Mouse (Mus musculus) yolk sac, embryonic 10.5 days (tissue): ENCODE results near the gene Npas2.

Experiments used
- DNase-seq: peaks from one replicate; pipeline ENCODE4 v3.0.0-alpha.2; 2017; ENCODE audit warnings: low spot score

Npas2 gene

DNA sequence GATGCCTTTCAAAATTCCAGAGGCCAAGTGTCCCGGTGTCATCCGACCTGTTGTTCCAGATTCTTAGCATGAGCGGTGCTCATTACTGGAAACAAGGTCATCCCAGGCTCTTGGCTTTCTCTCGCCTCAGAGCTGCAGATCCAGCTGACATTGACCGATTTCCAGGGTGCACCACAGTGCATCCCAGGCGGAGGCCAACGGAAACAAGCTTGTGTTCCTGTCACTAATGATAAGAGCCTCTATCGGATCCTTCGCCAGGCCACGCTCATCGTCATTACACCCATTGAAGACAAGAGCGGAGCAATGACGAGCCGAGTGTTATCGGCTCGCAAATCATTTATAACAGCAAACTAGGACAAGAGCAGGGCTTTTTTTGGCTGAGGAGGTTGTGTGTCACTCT lies 91.3 kb downstream of the Npas2 start:
- no peak for DNase-seq

DNA sequence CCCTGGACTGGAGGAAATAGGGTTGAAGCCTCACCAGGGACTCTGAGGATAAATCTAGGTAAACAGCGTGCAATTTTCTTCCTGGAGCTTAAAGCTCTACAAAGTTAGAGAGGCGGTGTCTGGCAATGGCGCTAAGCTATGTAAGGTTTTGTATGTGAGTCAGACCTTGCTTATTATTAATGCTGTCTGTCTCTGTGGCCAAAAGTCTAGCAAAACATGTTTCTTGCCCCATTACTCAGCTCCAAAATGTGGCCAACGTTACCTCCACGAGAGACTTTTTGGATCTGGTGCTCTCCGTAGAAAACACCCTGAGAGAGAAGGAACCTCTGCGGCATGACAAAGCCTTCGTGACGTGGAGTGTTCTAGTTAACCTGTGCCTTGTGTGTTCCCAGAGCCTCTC lies 93.5 kb downstream of the Npas2 start:
- DNase-seq: no peak

DNA sequence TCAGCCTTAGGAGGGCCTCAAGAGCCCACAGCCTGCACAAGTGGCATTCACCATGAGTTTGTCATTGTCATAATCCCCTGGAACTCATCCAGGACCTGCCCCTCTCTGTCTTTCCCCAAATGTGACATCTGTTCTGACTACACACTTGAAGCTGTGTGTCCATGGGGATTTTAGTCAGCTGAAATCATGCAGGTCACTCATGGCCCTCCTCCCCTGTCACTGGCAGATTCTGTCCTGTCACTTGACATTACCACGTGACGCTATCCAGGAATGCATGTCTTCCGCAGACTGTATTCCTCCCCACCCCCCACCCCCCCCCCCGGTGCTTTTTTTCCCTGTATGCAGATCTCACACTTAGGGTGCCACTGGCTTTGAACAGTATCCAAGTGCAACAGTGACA lies 94.3 kb downstream of the Npas2 start:
- DNase-seq: no peak

DNA sequence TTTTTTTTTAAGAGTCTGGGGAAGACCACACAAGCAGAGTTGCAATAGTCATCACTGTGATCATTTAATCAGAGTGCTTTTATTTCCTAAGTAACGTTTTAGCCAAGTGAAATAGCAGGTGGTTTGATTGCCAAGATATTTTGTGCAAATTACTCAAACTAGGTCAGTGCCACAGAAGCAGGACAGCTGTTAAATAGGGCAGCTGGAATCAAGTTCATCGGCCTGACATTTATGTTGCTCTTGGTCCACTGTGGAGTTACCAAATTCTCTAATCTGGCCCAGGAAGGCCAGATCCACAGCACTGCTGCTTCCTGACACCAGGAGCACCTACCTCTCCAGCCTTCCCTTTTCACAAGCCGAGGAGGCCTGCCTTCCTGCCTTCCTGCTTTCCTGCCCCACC lies 94.9 kb downstream of the Npas2 start:
- DNase-seq: no peak

DNA sequence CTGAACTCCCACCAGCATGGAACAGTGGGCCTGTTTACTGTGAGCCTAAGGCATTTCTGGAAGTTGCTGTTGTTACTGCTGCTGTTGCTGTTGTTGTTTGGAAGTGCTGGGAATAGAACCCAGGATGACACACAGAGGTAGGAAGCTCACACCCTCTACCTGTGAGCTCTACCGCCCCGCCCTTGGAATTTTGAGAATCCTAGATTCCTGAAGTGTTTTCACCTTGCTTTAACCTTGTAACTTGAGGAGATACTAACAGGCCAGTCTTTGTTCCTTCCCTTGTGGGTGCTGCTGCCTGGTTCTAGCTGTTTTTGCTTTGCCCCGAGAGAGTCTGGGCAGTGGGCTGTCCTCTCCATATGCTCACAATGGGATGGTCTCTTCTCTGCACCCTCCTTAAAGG lies 98.5 kb downstream of the Npas2 start:
- no peak for DNase-seq

DNA sequence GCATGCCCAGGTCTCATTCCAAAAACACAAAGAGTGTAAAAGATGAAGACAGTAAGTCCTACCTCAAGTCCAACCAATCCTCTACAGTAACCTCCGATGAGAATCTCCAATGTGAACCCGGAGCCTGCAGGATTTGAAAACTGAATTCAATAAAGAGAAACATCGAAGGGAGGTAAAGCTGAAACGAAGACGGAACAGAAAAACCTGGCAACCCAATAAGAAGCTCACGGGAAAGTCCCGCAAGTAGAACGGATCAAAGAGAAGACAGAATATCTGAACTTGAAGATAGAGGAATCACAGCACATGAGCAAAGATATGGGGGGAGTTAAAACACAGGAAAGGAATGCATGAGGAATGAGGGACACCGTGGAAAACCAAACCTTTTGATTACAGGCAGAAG lies 104.8 kb downstream of the Npas2 start:
- no peak for DNase-seq

DNA sequence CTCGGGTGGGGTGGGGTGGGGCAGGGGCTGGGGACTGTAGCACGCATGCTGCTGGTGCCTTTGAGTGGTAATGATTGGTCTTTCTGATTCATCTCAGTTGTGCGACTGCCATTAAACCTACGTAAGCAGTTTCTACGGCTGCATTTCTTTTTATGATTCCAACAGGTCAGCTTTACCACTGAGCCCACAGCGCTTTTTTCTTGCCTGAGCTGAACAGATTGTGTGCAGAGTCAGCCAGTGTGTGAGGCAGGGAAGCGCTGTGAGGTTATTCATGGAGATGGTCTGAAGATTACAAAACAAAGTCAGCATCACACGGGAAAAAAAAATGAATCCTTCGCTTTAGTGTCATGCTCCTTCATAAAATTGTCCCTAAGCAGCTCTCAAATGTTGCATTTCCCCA lies 106.7 kb downstream of the Npas2 start:
- DNase-seq: no peak

DNA sequence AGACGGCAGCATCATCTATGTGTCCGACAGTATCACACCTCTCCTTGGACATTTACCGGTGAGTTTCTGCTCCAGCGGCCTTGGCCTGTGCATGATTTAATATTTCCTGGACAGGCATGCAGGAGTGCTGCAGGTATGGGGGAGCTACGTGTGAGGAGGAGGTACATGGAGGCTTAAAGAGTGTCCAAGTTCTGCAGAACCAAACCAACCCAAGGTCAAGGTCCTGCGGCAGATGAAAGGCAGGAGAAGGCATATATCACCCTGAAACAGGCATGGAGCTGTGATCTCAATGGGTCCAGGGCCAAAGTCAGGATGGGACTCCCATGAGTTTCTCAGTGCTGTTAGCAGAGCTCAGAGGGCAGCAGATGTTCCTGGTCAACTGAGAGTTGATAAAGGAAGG lies 107.1 kb downstream of the Npas2 start:
- no peak for DNase-seq

DNA sequence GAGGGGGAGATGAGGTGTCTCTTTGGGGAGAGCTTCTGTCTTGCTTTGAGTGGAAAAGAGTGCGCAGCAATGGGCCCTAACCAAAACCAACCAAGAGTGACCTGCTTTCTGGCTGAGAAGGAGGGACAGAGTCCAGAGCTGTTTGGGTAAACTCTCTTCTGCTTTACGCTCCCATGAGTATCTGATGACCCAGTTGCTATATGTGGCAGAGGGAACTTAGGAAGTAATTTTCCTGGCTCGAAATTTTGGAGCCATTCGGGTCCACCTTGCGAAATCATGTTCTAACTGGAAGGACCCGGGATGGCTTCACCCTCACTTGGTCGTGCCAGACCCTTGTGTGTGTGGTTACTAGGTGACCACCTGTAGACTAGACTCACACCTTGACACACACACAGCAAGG lies 108.7 kb downstream of the Npas2 start:
- no peak for DNase-seq

DNA sequence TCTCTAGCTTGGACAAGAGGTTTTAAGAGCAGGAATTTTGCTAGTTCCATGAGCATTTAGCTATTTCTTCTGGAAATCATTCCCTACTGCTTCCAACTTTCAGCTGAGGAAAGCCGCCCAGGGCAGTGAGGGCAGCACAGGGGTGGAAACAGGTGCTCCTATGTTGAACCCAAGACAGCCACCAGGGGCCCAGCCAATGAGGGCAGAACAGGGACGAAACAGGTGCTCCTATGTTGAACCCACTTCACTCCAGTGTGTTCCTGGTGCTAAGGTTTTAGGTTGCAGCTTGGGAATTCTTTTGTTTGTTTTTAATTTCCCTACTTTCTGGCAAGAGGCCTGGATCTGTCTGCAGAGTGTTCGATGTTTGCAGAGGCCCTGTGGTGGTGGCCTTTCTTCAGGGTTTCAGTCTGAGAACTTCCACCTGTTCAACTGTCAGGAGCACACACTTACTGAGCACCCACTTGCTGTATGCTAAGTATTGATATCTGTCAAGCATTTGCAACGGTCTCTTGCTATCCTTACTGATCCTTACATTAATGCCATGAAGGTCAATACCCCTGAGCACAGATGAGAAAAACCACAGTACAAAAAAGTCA lies 109.6 kb downstream of the Npas2 start:
- DNase-seq: no peak

DNA sequence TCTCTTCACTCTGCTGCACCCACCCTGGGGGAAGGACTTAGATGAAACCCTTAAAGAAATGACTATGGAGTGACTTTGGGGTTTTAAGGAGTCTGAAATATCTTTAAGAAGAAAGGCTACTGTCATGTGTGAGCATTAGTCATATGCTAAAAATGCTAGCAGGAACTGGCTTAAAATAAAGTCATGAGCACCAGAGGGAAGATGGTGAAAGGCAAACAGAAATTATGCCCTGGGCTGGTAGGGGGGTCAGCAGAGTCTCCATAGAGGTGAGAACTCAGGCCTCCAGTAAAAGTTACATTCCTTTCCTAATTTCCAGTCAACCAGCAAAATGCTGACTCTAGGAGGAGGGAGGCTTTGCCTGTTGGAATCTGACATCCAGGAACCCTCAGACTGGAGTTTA lies 113.8 kb downstream of the Npas2 start:
- no peak for DNase-seq

DNA sequence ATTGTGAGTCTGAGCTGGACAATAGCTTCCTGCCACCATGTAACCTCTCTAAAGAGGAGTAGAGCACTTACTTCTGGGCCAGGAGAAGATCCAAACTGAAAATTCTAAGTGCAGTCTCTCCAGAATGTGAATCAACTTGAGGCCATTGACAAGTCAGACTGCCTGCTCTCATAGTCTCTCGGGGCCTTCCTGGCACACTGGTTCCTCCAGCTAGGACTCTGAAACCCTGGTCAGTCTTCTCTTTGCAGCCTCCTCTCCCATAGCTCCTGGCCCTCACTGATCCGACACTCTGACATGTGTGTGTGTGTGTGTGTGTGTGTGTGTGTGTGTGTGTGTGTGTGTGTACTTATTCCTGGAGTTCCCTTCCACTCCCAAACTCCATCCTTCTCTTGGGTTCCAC lies 114.4 kb downstream of the Npas2 start:
- DNase-seq: no peak

DNA sequence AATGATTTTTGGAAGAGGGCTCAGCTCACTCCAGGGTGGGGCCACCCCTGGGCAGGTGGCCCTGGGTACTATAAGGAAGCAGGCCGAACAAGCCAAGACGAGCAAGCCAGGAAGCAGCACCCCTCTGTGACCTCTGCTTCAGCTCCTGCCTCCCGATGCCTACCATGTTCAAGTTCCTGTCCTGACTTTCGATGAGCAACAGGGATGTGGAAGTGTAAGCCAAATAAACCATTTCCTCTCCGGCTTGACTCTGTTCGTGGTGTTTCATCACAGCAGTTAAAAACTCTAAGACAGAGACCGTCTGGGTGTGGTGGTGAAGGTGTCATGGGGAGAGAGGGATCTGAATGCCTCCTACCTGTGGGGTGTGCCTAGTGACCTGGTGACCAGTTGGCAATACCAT lies 116.0 kb downstream of the Npas2 start:
- no peak for DNase-seq

DNA sequence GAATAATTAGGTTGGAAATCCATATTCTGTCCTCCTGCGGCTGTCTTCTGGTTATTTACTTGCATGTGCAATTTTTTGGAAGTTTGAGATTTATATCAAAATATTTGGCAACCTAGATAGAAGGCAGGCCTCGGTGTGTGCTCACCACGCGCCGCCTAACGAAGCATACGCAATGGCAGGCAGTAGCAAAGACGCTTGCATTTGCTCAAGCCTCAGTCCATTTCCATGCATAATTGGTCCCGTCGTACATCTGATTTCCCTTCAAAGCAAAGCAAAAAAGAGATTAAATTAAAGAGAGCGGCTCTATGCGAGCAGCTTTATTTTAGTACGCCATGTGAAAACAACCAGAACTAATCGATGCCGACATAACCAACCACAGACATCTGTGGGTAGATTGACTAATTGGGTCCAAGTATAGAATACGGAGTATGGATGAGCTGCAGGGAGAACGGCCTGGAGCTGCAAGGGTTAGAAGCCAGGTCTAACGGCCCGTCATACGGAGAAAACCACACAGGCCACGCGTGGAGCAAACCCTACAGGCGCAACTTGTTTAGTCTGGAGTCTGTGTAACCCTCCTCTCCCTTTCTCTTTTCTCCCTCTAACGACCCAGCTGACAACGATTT lies 118.9 kb downstream of the Npas2 start:
- no peak for DNase-seq

DNA sequence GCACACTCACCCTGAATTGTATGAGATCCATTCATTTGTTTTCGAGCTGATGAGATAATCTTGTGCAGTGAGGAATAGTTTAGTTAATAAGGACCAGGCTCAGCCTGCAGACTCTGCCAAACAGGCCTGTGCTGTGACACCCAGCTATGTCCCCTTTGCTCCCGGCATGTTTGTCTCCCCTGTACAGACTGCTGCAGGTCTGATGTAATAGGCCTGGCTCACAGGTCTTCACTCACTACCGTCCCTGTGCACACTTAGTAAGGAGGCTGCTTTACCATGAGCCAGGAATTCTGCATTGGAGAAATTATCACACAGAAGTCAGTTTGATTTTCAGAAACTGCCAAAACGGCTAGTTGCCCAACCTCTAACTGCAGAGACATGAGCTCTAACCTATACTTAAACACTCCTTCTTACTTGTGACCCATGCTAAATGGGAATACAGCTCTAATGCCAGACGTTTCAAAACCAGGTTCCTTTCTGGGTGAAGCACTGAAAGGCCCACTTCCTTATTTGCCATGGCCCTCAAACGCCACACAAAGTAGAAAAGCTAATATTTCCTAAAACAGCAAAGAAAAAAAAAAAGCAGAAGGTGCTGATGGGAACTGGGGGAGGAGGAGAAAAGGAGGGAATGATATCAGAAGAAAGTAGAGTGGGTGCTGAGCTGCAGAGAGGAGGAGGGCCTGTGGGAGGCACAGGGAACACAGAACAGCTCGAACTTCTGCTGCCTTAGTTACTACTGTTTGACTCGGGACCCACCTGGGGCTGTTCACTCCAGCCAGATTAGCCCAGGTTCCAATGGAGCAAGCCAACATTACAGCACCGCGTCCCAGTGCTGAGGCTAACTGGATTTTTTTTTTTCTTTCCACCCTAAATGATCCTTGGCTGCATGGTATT lies 120.1 kb downstream of the Npas2 start:
- no peak for DNase-seq

DNA sequence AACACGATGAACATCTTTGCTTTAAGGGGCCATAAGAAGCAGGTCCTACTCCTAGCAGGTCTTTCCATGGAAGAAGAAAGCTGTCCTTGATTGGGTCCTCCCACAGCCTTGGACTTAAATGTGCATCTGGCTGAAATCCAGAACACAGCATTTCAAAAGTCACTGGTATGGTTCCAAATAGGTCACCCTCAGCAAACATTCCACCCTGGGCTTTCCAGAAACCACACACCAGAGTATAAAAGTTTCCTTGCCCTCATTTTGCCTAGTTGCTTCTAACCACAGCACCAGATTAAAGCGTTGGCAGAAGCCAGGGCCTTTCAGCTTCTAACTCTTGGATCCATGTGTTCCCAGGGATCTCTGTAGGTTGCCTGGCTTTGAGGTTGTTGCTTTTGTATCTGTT lies 124.4 kb downstream of the Npas2 start:
- no peak for DNase-seq

DNA sequence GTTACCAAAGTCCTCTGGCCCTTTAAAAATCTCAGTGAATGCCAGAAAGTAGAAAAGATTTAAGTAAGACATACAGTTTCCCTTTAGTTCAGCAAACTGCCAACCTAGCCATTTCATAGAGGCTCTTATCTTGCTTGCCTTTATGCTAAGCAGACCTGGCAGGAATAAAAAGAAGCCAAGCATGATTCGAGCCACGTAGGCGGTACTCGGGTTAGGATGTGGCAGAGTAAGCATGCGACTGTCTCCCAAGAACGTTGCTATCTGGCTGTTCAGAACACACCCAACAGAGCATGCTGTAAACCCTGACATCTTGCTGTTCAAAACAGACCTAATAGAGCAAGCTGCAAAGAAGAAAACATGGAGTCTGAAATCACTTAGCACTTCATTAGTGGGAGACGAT lies 125.3 kb downstream of the Npas2 start:
- no peak for DNase-seq

DNA sequence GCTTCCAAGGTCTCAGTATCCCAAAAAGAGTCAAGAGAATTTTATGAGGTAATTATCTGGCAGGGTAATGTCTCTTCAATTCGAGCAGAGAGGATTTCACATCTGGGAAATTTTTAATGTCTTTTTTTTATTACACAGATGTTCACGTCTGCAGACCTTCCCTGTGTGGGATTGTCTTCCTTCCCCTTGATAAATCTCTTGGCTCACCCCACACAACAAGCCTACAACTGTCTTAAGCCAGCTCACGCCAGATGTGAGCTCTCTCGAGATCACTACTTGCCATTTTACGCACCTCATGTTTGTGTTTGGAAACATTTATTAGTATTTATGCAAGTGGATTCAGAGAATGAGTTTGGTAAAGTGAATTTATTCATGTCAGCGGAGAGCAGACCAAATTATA lies 128.4 kb downstream of the Npas2 start:
- DNase-seq: no peak

DNA sequence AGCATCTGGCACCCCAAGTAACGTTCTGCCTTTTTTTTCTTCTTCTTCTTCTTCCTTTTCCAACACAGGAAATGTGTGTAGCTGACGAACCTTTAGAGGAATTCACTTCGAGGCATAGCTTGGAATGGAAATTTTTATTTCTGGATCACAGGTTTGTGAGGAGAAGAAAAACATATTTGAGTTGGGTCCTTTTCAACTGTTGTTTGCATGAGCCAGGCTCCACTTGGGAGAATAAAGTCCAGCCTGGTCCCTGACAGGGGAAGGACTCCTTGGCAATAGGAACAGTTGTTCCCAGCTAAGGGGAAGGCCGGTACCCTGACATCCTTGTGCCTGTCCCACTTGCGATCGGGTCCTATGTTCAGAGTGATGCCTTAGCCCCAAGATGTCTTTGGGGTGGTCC lies 131.7 kb downstream of the Npas2 start:
- DNase-seq: no peak

DNA sequence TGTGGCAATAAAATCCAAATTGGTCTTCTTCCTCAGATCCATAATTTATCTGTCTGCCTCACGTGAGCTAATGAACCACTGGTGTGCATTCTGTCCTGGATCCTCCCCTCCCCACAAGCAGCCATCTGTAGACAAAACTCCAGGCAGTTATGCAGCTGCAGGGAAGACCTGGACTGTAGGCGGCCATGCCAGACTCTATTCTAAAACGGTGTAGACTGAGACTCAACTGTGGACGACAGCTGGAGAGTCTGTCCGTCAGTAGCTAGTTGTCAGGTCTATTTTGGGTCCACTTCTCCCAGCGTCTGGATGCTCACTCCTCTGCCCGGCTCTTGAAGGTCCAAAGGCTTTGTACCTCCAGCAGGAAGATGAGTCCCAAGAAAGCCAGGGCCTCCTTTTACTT lies 134.0 kb downstream of the Npas2 start:
- DNase-seq: no peak

DNA sequence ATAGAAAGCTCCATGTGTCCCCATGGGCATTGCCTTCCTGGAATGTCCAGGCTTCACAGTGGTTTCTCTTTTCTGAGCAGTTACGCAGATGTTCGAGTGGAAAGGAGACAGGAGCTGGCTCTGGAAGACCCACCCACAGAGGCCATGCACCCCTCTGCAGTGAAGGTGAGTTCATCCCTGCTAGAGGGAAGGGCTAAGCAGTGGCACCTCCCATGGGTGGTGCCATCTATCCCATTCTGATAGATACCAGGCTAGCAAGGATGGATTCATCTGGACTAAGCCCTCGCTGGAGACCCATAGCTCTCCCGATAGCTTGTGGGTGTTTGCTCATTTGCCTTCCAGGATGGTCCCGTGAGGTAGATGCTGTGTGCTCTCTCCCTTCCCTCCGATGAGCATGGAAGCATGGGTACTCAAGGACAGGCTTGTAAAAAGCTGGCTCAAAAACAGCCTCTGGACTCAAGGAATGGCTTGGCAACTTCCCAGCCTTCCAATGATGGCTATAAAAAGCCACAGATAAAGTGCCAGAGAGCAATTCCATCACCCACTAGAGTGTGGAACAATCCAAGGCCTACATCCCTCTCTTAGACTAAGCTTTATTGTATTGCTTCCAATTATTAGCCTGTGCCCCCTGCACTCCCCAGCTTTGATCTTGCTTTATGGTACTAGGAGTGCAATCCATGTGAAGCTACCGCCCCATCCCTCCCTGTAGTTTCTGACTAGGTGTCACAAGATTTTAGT lies 137.5 kb downstream of the Npas2 start:
- no peak for DNase-seq

DNA sequence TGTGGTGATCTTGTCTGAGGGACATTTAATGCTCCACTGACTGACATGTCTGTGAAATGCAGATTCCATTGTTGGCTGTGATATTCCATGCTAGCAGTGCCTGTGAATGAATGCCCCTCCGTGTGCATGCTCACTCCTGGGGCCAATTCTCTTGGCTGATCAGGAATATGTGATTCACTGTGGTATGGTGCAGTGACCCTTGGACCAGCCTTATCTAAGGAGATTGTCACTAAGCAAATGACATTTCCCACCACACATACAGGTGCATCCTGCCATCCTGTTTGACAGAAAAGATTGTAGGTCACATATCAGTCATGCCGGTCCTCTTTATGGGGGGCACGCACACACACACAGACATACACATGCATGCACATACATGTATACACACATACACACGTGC lies 138.9 kb downstream of the Npas2 start:
- DNase-seq: no peak
